Mouse (Mus musculus) kidney, embryonic 14.5 days (tissue): Measurements from ENCODE around the gene Tbx4. TPM values are rescaled to one million over a fixed set of nuclear protein-coding genes. Genes with fewer than 3 reads are reported as not detected.

Experiments used
- ATAC-seq: fragments of 200-750 bp; cut with Nextera tagmentation; 2 replicates; pipeline ENCODE4 v1.8.0; 2017; ENCODE audit warnings: moderate number of reproducible peaks, mild to moderate bottlenecking, moderate TSS enrichment, moderate library complexity; ENCODE audit not compliant: low FRiP score, low TSS enrichment
- H3K27ac ChIP-seq: fragments of 300-500 bp; sonication (generic); 2 replicates; pipeline ENCODE4 v1.5.1; 2014; ENCODE audit warnings: low read depth, mild to moderate bottlenecking, low read length, moderate library complexity, mixed read lengths
- H3K27me3 ChIP-seq: fragments of 300-500 bp; sonication (generic); 2 replicates; pipeline ENCODE4 v1.6.1; 2014; ENCODE audit warnings: mild to moderate bottlenecking, low read length; ENCODE audit not compliant: control insufficient read depth, insufficient read depth
- H3K36me3 ChIP-seq: fragments of 300-500 bp; sonication (generic); 2 replicates; pipeline ENCODE4 v1.6.1; 2014; ENCODE audit warnings: low read length, mixed read lengths; ENCODE audit not compliant: control insufficient read depth, insufficient read depth
- H3K4me1 ChIP-seq: fragments of 300-500 bp; sonication (generic); 2 replicates; pipeline ENCODE4 v1.6.1; 2014; ENCODE audit warnings: low read length, mixed read lengths; ENCODE audit not compliant: control insufficient read depth, insufficient read depth
- H3K4me2 ChIP-seq: fragments of 300-500 bp; sonication (generic); replicated peaks from 2 replicates; pipeline ENCODE4 v1.6.1; 2014; ENCODE audit warnings: low read depth, mild to moderate bottlenecking, low read length
- H3K4me3 ChIP-seq: fragments of 300-500 bp; sonication (generic); 2 replicates; pipeline ENCODE4 v1.5.1; 2014; ENCODE audit warnings: mild to moderate bottlenecking, low read length
- H3K9ac ChIP-seq: fragments of 300-500 bp; sonication (generic); 2 replicates; pipeline ENCODE4 v1.6.1; 2014; ENCODE audit warnings: low read depth, mild to moderate bottlenecking, low read length, moderate library complexity
- H3K9me3 ChIP-seq: fragments of 300-500 bp; sonication (generic); 2 replicates; pipeline ENCODE4 v1.6.1; 2016; ENCODE audit warnings: low read length; ENCODE audit not compliant: control insufficient read depth
- WGBS: fragments of 180-500 bp; shearing (Covaris S2); extraction: QIAGEN DNeasy Blood & Tissue Kit; methylation state at CpG from one replicate; pipeline ENCODE4 v1.1.7; 2014; 5-methylcytosine and 5-hydroxymethylcytosine counted together
- polyA plus RNA-seq: library from polyadenylated mRNA; unstranded; fragments of >200 nt; fragmentation: Nextera tagmentation; extraction: Ambion mirVana; gene quantifications from 2 replicates; pipeline ENCODE4 v1.2.1, GENCODE M21; 2014

Gene Tbx4
- polyA plus RNA-seq, 1 experiment from 2014 or later = not detected

GRCm38 (mm10) chr11:85913506-85913905 is 27.3 kb downstream of the Tbx4 start:
- Histone ChIP-seq H3K9me3 (no peaks in the 10 kb centered on the region), H3K36me3 (no peaks in the 10 kb centered on the region), H3K27ac (no peak overlapping the region), H3K4me1 (peaks cover 16% of the 10 kb centered on the region; the same call in 1 of the 2 replicates), H3K27me3 (peaks cover 31% of the 10 kb centered on the region), H3K9ac (no peak overlapping the region), H3K4me3 (no peak overlapping the region), H3K4me2 (no peak overlapping the region)
- 90% methylated on average over 7 of the region's 7 CpGs for WGBS
- ATAC-seq = no peak

DNA sequence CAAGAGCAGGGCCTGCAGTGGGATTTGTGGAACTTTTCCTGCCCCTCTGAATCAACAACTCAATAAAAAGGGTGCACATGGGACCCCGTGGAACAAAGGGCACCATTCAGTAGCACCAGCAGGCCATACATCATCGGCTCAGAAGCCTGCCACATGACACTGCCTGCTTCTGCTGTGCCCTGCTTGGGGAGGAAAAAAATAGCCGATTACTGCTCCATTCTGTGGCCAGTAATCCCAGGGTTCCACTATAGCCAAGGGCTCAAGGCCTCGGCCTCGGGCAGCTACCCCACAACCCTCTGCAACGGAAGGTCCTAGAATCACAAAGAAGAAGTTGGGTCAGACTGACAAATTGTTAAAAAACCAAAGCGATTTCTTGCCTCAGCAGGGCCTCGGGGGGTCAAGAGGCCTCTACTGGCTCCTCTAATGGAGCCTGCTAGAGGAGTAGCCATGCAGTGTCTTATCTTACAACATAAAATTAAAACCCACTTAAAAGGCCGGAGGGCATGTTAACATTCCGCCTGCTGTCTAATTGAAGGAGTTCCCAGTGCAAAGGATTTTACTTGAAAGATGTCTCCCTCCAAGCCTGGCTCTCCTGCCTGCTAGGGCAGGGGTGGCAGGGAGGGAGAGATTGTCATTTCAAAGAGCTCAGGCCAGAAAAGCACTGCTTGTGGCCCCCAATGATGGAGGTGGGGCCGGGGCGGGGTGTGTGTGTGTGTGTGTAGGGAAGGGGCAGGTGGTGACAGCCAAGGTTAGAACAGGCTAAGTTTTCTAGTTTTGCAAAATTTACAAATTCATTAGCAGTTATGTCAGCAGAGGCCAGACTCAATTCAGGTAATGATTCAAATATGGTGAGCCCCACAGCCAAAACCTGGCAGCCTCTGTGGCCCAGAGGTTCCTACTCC is 31.1 kb downstream of the Tbx4 start:
- no peak overlapping the region for H3K4me2 ChIP-seq
- WGBS = 21% methylated on average over 12 of the region's 12 CpGs
- peaks cover 8% of the 10 kb centered on the region; the same call in 1 of the 2 replicates for H3K4me1 ChIP-seq

GRCm38 (mm10) chr11:85917993-85918325 is 31.7 kb downstream of the Tbx4 start:
- H3K27me3 ChIP-seq = peaks cover 55% of the 10 kb centered on the region
- WGBS = 13% methylated on average over 11 of the region's 11 CpGs
- H3K4me2 ChIP-seq = no peak overlapping the region
- H3K9ac ChIP-seq = no peak overlapping the region
- H3K27ac ChIP-seq = no peak overlapping the region
- H3K4me3 ChIP-seq = no peak overlapping the region
- H3K36me3 ChIP-seq = no peaks in the 10 kb centered on the region
- no peaks in the 10 kb centered on the region for H3K9me3 ChIP-seq
- ATAC-seq = peak; percentile 32; the same call in 1 of the 2 replicates
- peaks cover 8% of the 10 kb centered on the region; the same call in 1 of the 2 replicates for H3K4me1 ChIP-seq

More for the DNA sequence above, 31.1 kb downstream of the Tbx4 start:
- H3K9ac ChIP-seq = no peak overlapping the region
- no peak overlapping the region for H3K27ac ChIP-seq
- H3K9me3 ChIP-seq = no peaks in the 10 kb centered on the region
- ATAC-seq = no peak; the same call in 1 of the 2 replicates
- H3K36me3 ChIP-seq = no peaks in the 10 kb centered on the region
- H3K27me3 ChIP-seq = peaks cover 51% of the 10 kb centered on the region
- H3K4me3 ChIP-seq = no peak overlapping the region

GRCm38 (mm10) chr11:85918388-85918940 is 32.2 kb downstream of the Tbx4 start:
- ATAC-seq = no peak
- H3K9me3 ChIP-seq = no peaks in the 10 kb centered on the region
- no peak overlapping the region for H3K4me2 ChIP-seq
- no peak overlapping the region for H3K4me3 ChIP-seq
- peaks cover 8% of the 10 kb centered on the region; the same call in 1 of the 2 replicates for H3K4me1 ChIP-seq
- H3K27me3 ChIP-seq = peaks cover 57% of the 10 kb centered on the region
- no peaks in the 10 kb centered on the region for H3K36me3 ChIP-seq
- H3K9ac ChIP-seq = no peak overlapping the region
- WGBS = 47% methylated on average over 10 of the region's 10 CpGs
- no peak overlapping the region for H3K27ac ChIP-seq

GRCm38 (mm10) chr11:85925294-85925743 is 39.1 kb downstream of the Tbx4 start:
- Histone ChIP-seq H3K4me2 (peak overlapping the region; percentile 38), H3K36me3 (no peaks in the 10 kb centered on the region), H3K4me1 (peaks cover 10% of the 10 kb centered on the region), H3K27me3 (peaks cover 62% of the 10 kb centered on the region), H3K27ac (no peak overlapping the region), H3K9ac (no peak overlapping the region), H3K9me3 (no peaks in the 10 kb centered on the region), H3K4me3 (peak overlapping the region; percentile 19)
- 6% methylated on average over 19 of the region's 19 CpGs for WGBS
- ATAC-seq = no peak

DNA sequence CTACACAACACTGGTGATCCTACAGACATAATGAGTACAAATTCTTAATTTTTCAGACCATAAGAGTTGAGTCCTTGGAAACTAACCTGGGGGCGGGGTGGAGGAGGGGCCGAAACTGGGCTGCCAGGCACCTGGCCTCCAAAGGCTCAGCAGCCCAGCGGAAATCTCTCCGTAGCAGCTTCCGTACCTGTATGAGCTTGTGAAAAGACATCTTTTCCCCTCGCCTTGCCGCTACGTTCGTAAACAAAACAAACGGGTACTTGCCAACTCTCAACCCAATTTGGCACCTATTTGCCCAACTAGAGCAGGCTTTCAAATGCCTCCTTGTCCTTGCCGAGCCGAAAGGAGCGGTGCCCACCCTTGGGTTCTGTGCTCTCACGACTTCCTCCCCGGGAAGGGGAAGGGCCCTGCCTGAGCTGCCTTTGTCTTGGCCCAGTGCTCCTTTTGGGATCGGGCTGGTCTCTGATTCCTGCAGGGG is 40.1 kb downstream of the Tbx4 start:
- peak overlapping the region; percentile 22; the same call in 1 of the 2 replicates for H3K4me3 ChIP-seq
- 5% methylated on average over 16 of the region's 16 CpGs for WGBS
- H3K4me1 ChIP-seq = peaks cover 10% of the 10 kb centered on the region
- no peak overlapping the region for H3K27ac ChIP-seq
- H3K36me3 ChIP-seq = no peaks in the 10 kb centered on the region
- peaks cover 55% of the 10 kb centered on the region for H3K27me3 ChIP-seq
- no peak for ATAC-seq
- peak overlapping the region; percentile 24 for H3K4me2 ChIP-seq
- H3K9ac ChIP-seq = no peak overlapping the region
- no peaks in the 10 kb centered on the region for H3K9me3 ChIP-seq

- Histone ChIP-seq H3K9ac (no peak overlapping the region), H3K4me3 (no peak overlapping the region), H3K4me2 (no peak overlapping the region), H3K9me3 (no peaks in the 10 kb centered on the region), H3K27me3 (peaks cover 50% of the 10 kb centered on the region), H3K36me3 (no peaks in the 10 kb centered on the region), H3K27ac (no peak overlapping the region), H3K4me1 (peaks cover 10% of the 10 kb centered on the region)
- WGBS = 69% methylated on average over 4 of the region's 4 CpGs
- ATAC-seq = no peak
Measured at GRCm38 (mm10) chr11:85928106-85928505, 41.9 kb downstream of the Tbx4 start.

- WGBS = 85% methylated on average over 6 of the region's 6 CpGs
- no peak overlapping the region for H3K27ac ChIP-seq
- no peaks in the 10 kb centered on the region for H3K9me3 ChIP-seq
Measured at GRCm38 (mm10) chr11:85929651-85930050, 43.4 kb downstream of the Tbx4 start.

More at GRCm38 (mm10) chr11:85929651-85930050, 43.4 kb downstream of the Tbx4 start:
- no peaks in the 10 kb centered on the region for H3K36me3 ChIP-seq
- peaks cover 37% of the 10 kb centered on the region for H3K27me3 ChIP-seq
- no peak overlapping the region for H3K9ac ChIP-seq
- no peak for ATAC-seq
- H3K4me1 ChIP-seq = peaks cover 10% of the 10 kb centered on the region
- no peak overlapping the region for H3K4me2 ChIP-seq
- no peak overlapping the region for H3K4me3 ChIP-seq
